Mouse (Mus musculus): ENCODE results near the gene Katnbl1. TPM values are rescaled to one million over a fixed set of nuclear protein-coding genes. Genes with fewer than 3 reads are reported as not detected.

The Katnbl1 gene
- total RNA-seq, 2 experiments from 2014 or later = 2.8 to 3.1 TPM

Other genes starting within 250 kb of the Katnbl1 start
- gene Olfr1316, start 244.2 kb upstream of the Katnbl1 start, total RNA-seq (2021) = not detected
- gene Olfr1317, start 238.9 kb upstream of the Katnbl1 start, total RNA-seq (2021) = not detected
- gene Olfr1318, start 225.0 kb upstream of the Katnbl1 start, total RNA-seq (2021) = not detected
- 1 to 10 TPM; 2.1 to 2.3 TPM for gene Lpcat4, start 139.7 kb upstream of the Katnbl1 start, total RNA-seq (2021)
- gene Nutm1, start 119.9 kb upstream of the Katnbl1 start, total RNA-seq (2021) = not detected
- 10 to 100 TPM; 49.2 to 55.4 TPM for gene Nop10, start 117.3 kb upstream of the Katnbl1 start, total RNA-seq (2021)
- 10 to 100 TPM; 22.7 to 23.0 TPM for gene Slc12a6, start 113.4 kb upstream of the Katnbl1 start, total RNA-seq (2021)
- 1 to 10 TPM in 1 of 2 experiments, under 1 TPM in 1; 0.56 to 1.2 TPM for gene Gm21985, start 112.9 kb upstream of the Katnbl1 start, total RNA-seq (2021)
- gene Emc4, start 11.2 kb upstream of the Katnbl1 start, total RNA-seq (2021) = 10 to 100 TPM; 58.3 to 68.9 TPM
- 10 to 100 TPM; 12.6 to 14.1 TPM for gene Emc7, start 75.8 kb downstream of the Katnbl1 start, total RNA-seq (2021)
- gene Chrm5, start 101.6 kb downstream of the Katnbl1 start, total RNA-seq (2021) = not detected
- 10 to 100 TPM; 14.6 to 19.2 TPM for gene Aven, start 113.8 kb downstream of the Katnbl1 start, total RNA-seq (2021)